Mouse (Mus musculus) MEL (cell line): ENCODE data around the gene Atp8b5. TPM values are rescaled to one million over a fixed set of nuclear protein-coding genes. Genes with fewer than 3 reads are reported as not detected.

Experiments
- DNase-seq: peaks from one replicate; pipeline ENCODE4 v3.0.0; 2011; ENCODE audit warnings: low read depth, low spot score
- H3K27ac ChIP-seq: 2 replicates; pipeline ENCODE4 v1.5.1; 2012; ENCODE audit warnings: low read depth, mild to moderate bottlenecking, control low read depth, low read length, moderate library complexity; ENCODE audit not compliant: control insufficient read depth
- H3K27me3 ChIP-seq, 2 experiments: fragments of 150-350 bp in 1 of 2; sonication (generic) in 1 of 2; 2 replicates each; pipeline ENCODE4 v1.6.1; 2012; ENCODE audit warnings: low read length in 2 of 2, mild to moderate bottlenecking in 2 of 2, improper control_type of control experiment in 1 of 2, moderate library complexity in 1 of 2; ENCODE audit not compliant: insufficient read depth in 2 of 2, control insufficient read depth in 1 of 2
- H3K36me3 ChIP-seq, 2 experiments: 2 replicates each; pipeline ENCODE4 v1.6.1; 2012 to 2014; ENCODE audit warnings: low read length in 2 of 2, improper control_type of control experiment in 1 of 2, inconsistent platforms in 1 of 2, mild to moderate bottlenecking in 1 of 2; ENCODE audit not compliant: insufficient read depth in 2 of 2, control insufficient read depth in 1 of 2
- H3K4me1 ChIP-seq, 2 experiments: fragments of 150-350 bp in 1 of 2; sonication (generic) in 1 of 2; 2 replicates each; pipeline ENCODE4 v1.6.1; 2012; ENCODE audit warnings: low read length in 2 of 2, improper control_type of control experiment in 1 of 2, mild to moderate bottlenecking in 1 of 2; ENCODE audit not compliant: insufficient read depth in 2 of 2, control insufficient read depth in 1 of 2
- H3K4me3 ChIP-seq, 2 experiments: fragments of 150-350 bp in 1 of 2; sonication (generic) in 1 of 2; 2 replicates each; pipeline ENCODE4 v1.5.1; 2012; ENCODE audit warnings: low read depth in 2 of 2, low read length in 2 of 2, mild to moderate bottlenecking in 2 of 2, moderate library complexity in 2 of 2, control low read depth in 1 of 2, improper control_type of control experiment in 1 of 2; ENCODE audit not compliant: control insufficient read depth in 1 of 2, insufficient read depth in 1 of 2
- H3K79me2 ChIP-seq: 2 replicates; pipeline ENCODE4 v1.6.1; 2012; ENCODE audit warnings: mild to moderate bottlenecking, low read length, moderate library complexity; ENCODE audit not compliant: control insufficient read depth, poor library complexity, insufficient read depth
- H3K9ac ChIP-seq: 2 replicates; pipeline ENCODE4 v1.6.1; 2012; ENCODE audit warnings: low read depth, mild to moderate bottlenecking, control low read depth, low read length, moderate library complexity; ENCODE audit not compliant: control insufficient read depth, poor library complexity, severe bottlenecking
- H3K9me3 ChIP-seq: fragments of 150-350 bp; sonication (generic); replicated peaks from 2 replicates; pipeline ENCODE4 v1.6.1; 2012; ENCODE audit warnings: mild to moderate bottlenecking, low read length, improper control_type of control experiment, moderate library complexity; ENCODE audit not compliant: insufficient read depth
- BHLHE40 ChIP-seq: IDR thresholded peaks from 2 replicates; pipeline ENCODE4 v1.6.1; 2012; ENCODE audit warnings: low read depth, mild to moderate bottlenecking, inconsistent platforms, low read length, improper control_type of control experiment, borderline replicate concordance
- CHD1 ChIP-seq: IDR thresholded peaks from 2 replicates; pipeline ENCODE4 v1.6.1; 2012; ENCODE audit warnings: low read depth, mild to moderate bottlenecking, inconsistent platforms, low read length, improper control_type of control experiment
- CHD2 ChIP-seq: IDR thresholded peaks from 2 replicates; pipeline ENCODE4 v1.6.1; 2011; ENCODE audit warnings: low read length, improper control_type of control experiment
- CTCF ChIP-seq, 3 experiments: IDR thresholded peaks in 2 of 3; conservative IDR thresholded peaks in 1 of 3; 2 replicates each; pipeline ENCODE4 v1.5.1; 2011 to 2012; ENCODE audit warnings: low read length in 3 of 3, low read depth in 2 of 3, mild to moderate bottlenecking in 2 of 3, improper control_type of control experiment in 1 of 3, inconsistent platforms in 1 of 3, mixed read lengths in 1 of 3, moderate library complexity in 1 of 3; ENCODE audit not compliant: control insufficient read depth in 1 of 3, insufficient read depth in 1 of 3, poor library complexity in 1 of 3, severe bottlenecking in 1 of 3
- E2F4 ChIP-seq: IDR thresholded peaks from 2 replicates; pipeline ENCODE4 v1.6.1; 2011; ENCODE audit warnings: low read depth, low read length, improper control_type of control experiment, borderline replicate concordance
- ETS1 ChIP-seq: IDR thresholded peaks from 2 replicates; pipeline ENCODE4 v1.6.1; 2012; ENCODE audit warnings: low read depth, mild to moderate bottlenecking, inconsistent platforms, low read length, improper control_type of control experiment, moderate library complexity
- GATA1 ChIP-seq: IDR thresholded peaks from 2 replicates; pipeline ENCODE4 v1.6.1; 2011; ENCODE audit warnings: low read depth, low read length, improper control_type of control experiment
- HCFC1 ChIP-seq: IDR thresholded peaks from 2 replicates; pipeline ENCODE4 v1.6.1; 2012; ENCODE audit warnings: low read depth, mild to moderate bottlenecking, inconsistent platforms, low read length, improper control_type of control experiment, moderate library complexity
- KAT2A ChIP-seq: conservative IDR thresholded peaks from 2 replicates; pipeline ENCODE4 v1.6.1; 2012; ENCODE audit warnings: low read depth, low read length, improper control_type of control experiment, inconsistent platforms
- MAFK ChIP-seq: IDR thresholded peaks from 2 replicates; pipeline ENCODE4 v1.6.1; 2011; ENCODE audit warnings: low read depth, mild to moderate bottlenecking, low read length, improper control_type of control experiment, borderline replicate concordance
- MAX ChIP-seq: IDR thresholded peaks from 2 replicates; pipeline ENCODE4 v1.6.1; 2011; ENCODE audit warnings: low read length, improper control_type of control experiment
- MAZ ChIP-seq: IDR thresholded peaks from 2 replicates; pipeline ENCODE4 v1.6.1; 2012; ENCODE audit warnings: low read depth, mild to moderate bottlenecking, inconsistent platforms, low read length, improper control_type of control experiment
- MEF2A ChIP-seq: IDR thresholded peaks from 2 replicates; pipeline ENCODE4 v1.6.1; 2014; ENCODE audit warnings: low read depth, mild to moderate bottlenecking, inconsistent platforms, low read length, improper control_type of control experiment; ENCODE audit not compliant: poor library complexity, insufficient replicate concordance, severe bottlenecking; ENCODE audit errors: extremely low read depth
- MXI1 ChIP-seq: IDR thresholded peaks from 2 replicates; pipeline ENCODE4 v1.6.1; 2011; ENCODE audit warnings: mild to moderate bottlenecking, low read depth, low read length, improper control_type of control experiment
- NELFE ChIP-seq: IDR thresholded peaks from 2 replicates; pipeline ENCODE4 v1.6.1; 2011; ENCODE audit warnings: low read depth, low read length, improper control_type of control experiment
- NRF1 ChIP-seq: IDR thresholded peaks from 2 replicates; pipeline ENCODE4 v1.6.1; 2014; ENCODE audit warnings: low read depth, mild to moderate bottlenecking, inconsistent platforms, low read length, improper control_type of control experiment, moderate library complexity; ENCODE audit not compliant: poor library complexity, insufficient read depth, severe bottlenecking
- POLR2A ChIP-seq, 2 experiments: IDR thresholded peaks; 2 replicates each; pipeline ENCODE4 v1.6.1; 2011 to 2012; ENCODE audit warnings: low read length in 2 of 2, mild to moderate bottlenecking in 2 of 2, control low read depth in 1 of 2, improper control_type of control experiment in 1 of 2, low read depth in 1 of 2, moderate library complexity in 1 of 2; ENCODE audit not compliant: control insufficient read depth in 1 of 2, insufficient read depth in 1 of 2, poor library complexity in 1 of 2
- RAD21 ChIP-seq: IDR thresholded peaks from 2 replicates; pipeline ENCODE4 v1.6.1; 2011; ENCODE audit warnings: mild to moderate bottlenecking, low read depth, low read length, improper control_type of control experiment
- RCOR1 ChIP-seq: IDR thresholded peaks from 2 replicates; pipeline ENCODE4 v1.6.1; 2012; ENCODE audit warnings: low read depth, mild to moderate bottlenecking, inconsistent platforms, low read length, improper control_type of control experiment
- SIN3A ChIP-seq: IDR thresholded peaks from 2 replicates; pipeline ENCODE4 v1.6.1; 2012; ENCODE audit warnings: low read length, improper control_type of control experiment, inconsistent platforms
- SMC3 ChIP-seq: IDR thresholded peaks from 2 replicates; pipeline ENCODE4 v1.6.1; 2011; ENCODE audit warnings: low read depth, low read length, improper control_type of control experiment
- TCF12 ChIP-seq: IDR thresholded peaks from 2 replicates; pipeline ENCODE4 v1.6.1; 2014; ENCODE audit warnings: low read depth, mild to moderate bottlenecking, inconsistent platforms, low read length, improper control_type of control experiment, moderate library complexity
- UBTF ChIP-seq: IDR thresholded peaks from 2 replicates; pipeline ENCODE4 v1.6.1; 2012; ENCODE audit warnings: low read depth, mild to moderate bottlenecking, inconsistent platforms, low read length, improper control_type of control experiment, moderate library complexity, borderline replicate concordance; ENCODE audit not compliant: insufficient read depth
- USF1 ChIP-seq: IDR thresholded peaks from 2 replicates; pipeline ENCODE4 v1.6.1; 2014; ENCODE audit warnings: low read depth, mild to moderate bottlenecking, inconsistent platforms, low read length, improper control_type of control experiment, moderate library complexity
- ZKSCAN1 ChIP-seq: IDR thresholded peaks from 2 replicates; pipeline ENCODE4 v1.6.1; 2012; ENCODE audit warnings: low read depth, mild to moderate bottlenecking, inconsistent platforms, low read length, improper control_type of control experiment, moderate library complexity
- polyA plus RNA-seq, 2 experiments: library from polyadenylated mRNA; stranded (reverse) in 1 of 2; unstranded in 1 of 2; fragments of >175 nt in 1 of 2; fragments of >200 nt in 1 of 2; gene quantifications; 2 replicates each; pipeline versions ENCODE4 v1.2.1 to v1.2.4; 2012; ENCODE audit warnings: low replicate concordance in 2 of 2, low read depth in 1 of 2; ENCODE audit not compliant: insufficient read length in 2 of 2, insufficient read depth in 1 of 2, missing spikeins in 1 of 2
- total RNA-seq: library from RNA; depleted of rRNA; stranded (reverse); fragments of 300-350 nt; gene quantifications from 2 replicates; pipeline ENCODE4 v1.2.3, GENCODE M21; 2012

Atp8b5 gene
- total and polyA plus RNA-seq, 3 experiments = 4.9 to 5.0 TPM; not detected in 1

DNA sequence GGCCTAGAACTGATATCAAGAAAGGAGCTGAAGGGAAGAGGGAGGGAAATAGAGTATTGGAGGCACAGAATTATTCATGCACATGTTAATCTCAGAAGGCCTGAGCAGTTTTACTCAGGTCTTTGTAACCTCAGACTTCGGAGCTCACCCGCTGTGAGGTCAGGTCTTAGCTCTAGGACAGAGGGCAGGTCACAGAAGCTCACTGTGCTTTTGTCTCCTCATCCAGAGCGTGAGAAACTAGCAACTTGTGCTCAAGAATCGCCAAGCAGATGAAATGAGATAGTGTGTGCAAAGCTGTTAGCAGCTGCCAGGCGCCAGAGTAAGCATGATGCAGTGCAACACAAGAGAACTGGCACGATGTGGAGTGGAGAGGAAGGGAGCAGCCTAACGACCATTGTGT is 18.9 kb upstream of the Atp8b5 start:
- no peaks in the 10 kb centered on the region for H3K79me2 ChIP-seq
- no peak for DNase-seq
- TF ChIP-seq MXI1 (no peak), CHD1 (no peak), NELFE (no peak)
- TF ChIP-seq, all 39 proteins: peak for 0

DNA sequence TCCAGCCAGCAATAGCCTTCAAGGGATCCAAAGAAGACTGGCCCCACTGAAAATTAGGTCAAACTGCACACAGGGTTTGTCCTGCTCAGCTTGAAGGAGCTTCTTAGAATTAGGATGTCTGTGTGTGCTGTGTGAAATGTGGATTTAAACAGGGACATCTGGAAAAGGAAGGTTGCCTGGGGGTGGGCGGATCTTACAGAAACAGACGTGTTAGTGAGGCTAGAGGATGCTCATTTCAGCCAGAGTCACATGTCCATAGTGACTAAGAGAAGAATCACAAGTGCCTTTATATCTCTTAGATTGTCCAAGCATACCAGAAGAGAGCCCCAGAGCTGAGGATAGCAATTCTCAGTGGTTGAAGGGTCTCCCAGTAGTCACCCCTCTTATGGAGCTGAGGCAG is 18.1 kb upstream of the Atp8b5 start:
- Histone ChIP-seq H3K9ac (no peak overlapping the region), H3K36me3 (peaks cover 0 to 19% of the 10 kb centered on the region in 2 experiments; a peak in 2 of 4 replicates), H3K79me2 (no peaks in the 10 kb centered on the region), H3K9me3 (no peaks in the 10 kb centered on the region), H3K4me3 (no peak overlapping the region), H3K27ac (no peak overlapping the region), H3K4me1 (peaks cover 5 to 13% of the 10 kb centered on the region in 2 experiments), H3K27me3 (no peaks in the 10 kb centered on the region)
- no peak for TF ChIP-seq TCF12
- no peak for TF ChIP-seq GATA1
- no peak for TF ChIP-seq MEF2A
- no peak for TF ChIP-seq MAFK
- DNase-seq = no peak

More for the DNA sequence above, 18.9 kb upstream of the Atp8b5 start:
- Histone ChIP-seq H3K27me3 (no peaks in the 10 kb centered on the region), H3K9me3 (no peaks in the 10 kb centered on the region), H3K27ac (no peak overlapping the region), H3K36me3 (peaks cover 0 to 19% of the 10 kb centered on the region in 2 experiments; a peak in 2 of 4 replicates), H3K9ac (no peak overlapping the region), H3K4me3 (no peak overlapping the region), H3K4me1 (peaks cover 5 to 13% of the 10 kb centered on the region in 2 experiments)

DNA sequence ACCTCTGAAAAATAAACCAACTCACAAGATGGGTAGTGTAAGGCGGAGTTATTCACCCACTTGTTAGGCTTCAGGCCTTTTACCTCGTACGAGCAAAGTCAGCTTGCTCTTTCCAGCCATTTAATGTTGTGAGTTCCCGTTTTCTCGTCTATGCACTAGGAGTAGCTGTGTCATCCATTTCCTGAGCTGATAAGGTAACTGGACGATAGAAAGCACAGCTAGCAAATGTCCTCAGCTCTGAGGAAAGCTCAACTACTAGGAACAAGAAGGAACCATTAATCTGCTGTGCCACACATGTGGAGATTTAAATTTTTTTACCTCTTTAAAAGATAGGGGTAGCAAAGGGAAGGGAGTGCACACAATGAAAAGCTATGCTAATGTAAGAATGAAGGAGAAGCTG is 15.7 kb upstream of the Atp8b5 start:
- Histone ChIP-seq H3K27me3 (no peaks in the 10 kb centered on the region), H3K4me1 (peaks cover 5 to 19% of the 10 kb centered on the region in 2 experiments), H3K4me3 (no peak overlapping the region), H3K36me3 (peaks cover 0 to 23% of the 10 kb centered on the region in 2 experiments; a peak in 2 of 4 replicates), H3K9me3 (no peaks in the 10 kb centered on the region), H3K9ac (no peak overlapping the region), H3K27ac (peak overlapping the region; percentile 66), H3K79me2 (no peaks in the 10 kb centered on the region)
- peak; percentile 86 for DNase-seq
- TF ChIP-seq CHD2 (no peak), USF1 (no peak), SMC3 (peak; percentile 17; the same call in 1 of the 2 replicates), MAZ (no peak), ZKSCAN1 (no peak), SIN3A (peak; percentile 68), BHLHE40 (no peak), KAT2A (no peak), ETS1 (peak; percentile 69), RCOR1 (peak; percentile 75), TCF12 (0 out of 2 replicates have a peak, but pooled peaks have one; percentile 20), HCFC1 (no peak), GATA1 (peak; percentile 90), MEF2A (no peak), NRF1 (no peak), CTCF (IDR thresholded peaks at IDR 0.05 in 2 of 3, conservative IDR thresholded peaks at IDR 0.05 in 1 of 3; ENCODE audit: control insufficient read depth in 1 of 3, insufficient read depth in 1 of 3, low read depth in 2 of 3, low read length in 3 of 3, poor library complexity in 1 of 3, severe bottlenecking in 1 of 3) (no peak), CHD1 (no peak), UBTF (no peak), RAD21 (no peak; the same call in 1 of the 2 replicates), POLR2A (IDR thresholded peaks at IDR 0.05; ENCODE audit: control insufficient read depth in 1 of 2, insufficient read depth in 1 of 2, low read depth in 1 of 2, low read length in 2 of 2, poor library complexity in 1 of 2) (no peak), E2F4 (no peak), MAX (no peak), NELFE (no peak)
